Mouse (Mus musculus): ENCODE results near the gene Gpr15.

- TF ChIP-seq CTCF (IDR thresholded peaks at IDR 0.05; ENCODE audit: insufficient read depth, low read length), result no peak
- TF ChIP-seq POLR2A (IDR thresholded peaks at IDR 0.05; ENCODE audit: borderline replicate concordance, extremely low read depth, low read depth, low read length), result no peak
These were observed 6.6 kb downstream of the Gpr15 start for GRCm38 (mm10) chr16:58712221-58712620.
